Comparison of ENCODE assay signal across 8 mouse cellular contexts in the genomic region with DNA sequence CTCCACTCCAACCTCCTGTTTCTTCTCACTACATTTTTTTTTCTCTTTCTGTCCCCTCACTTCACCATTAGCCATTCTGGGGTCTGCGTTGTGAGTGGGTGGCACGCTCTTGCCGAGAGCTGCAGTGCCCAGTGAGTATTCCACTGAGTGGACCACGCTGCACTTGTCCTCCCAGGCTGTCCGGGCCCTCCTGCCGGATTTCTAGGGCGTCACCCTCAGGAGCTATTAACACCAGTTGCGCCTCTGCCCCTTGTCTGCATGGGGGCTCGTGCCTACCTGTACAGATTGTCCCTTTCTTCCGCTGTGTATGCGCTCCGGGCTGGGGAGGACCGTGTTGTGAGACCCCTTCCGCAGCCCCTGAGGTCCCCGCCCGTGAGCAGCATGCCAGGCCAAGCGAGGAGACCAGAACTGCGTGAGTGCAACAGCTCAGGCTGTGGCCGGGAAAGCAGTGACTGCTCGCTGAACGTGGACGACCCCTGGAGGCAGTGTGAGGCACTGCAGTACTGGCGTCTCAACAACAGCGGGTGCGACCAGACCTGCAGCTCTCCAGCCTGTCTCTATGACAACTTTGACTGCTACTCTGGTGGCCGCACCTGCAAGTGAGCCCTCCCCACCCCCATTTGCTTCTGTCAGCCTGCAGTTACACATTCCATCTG. TPM values are rescaled to one million over a fixed set of nuclear protein-coding genes. Genes with fewer than 3 reads are reported as not detected.
A peak's percentile ranks its signal among the peaks of the same experiment; 100 is the strongest.
DNase-seq lines count a peak whose midpoint lies in the region; ATAC-seq and TF ChIP-seq lines count a peak whose summit lies in the region.

No protein-coding gene starts in this region.

- H3K27me3 ChIP-seq in hindbrain, postnatal 0 days (ENCODE audit: insufficient read depth, low read length) = no peaks in the 10 kb centered on the region

- no peak overlapping the region for H3K9ac ChIP-seq in hindbrain, postnatal 0 days (replicated peaks; ENCODE audit: low read length)

- H3K27ac ChIP-seq in hindbrain, postnatal 0 days = no peak overlapping the region

- H3K4me1 ChIP-seq in hindbrain, postnatal 0 days (ENCODE audit: insufficient read depth, low read length) = no peaks in the 10 kb centered on the region

- peak; percentile 77 for DNase-seq in T-cell, adult 2 months (ENCODE audit: low spot score)
- DNase-seq in cerebellum, postnatal 36 days = peak; percentile 82
- peak; percentile 60 to 70 for DNase-seq in gastrocnemius, adult 8-10 months (ENCODE audit: low spot score in 2 of 2)
- peak; percentile 85 for DNase-seq in hindbrain, postnatal 0 days (ENCODE audit: low spot score)
- DNase-seq in left cerebral cortex, adult 18-20 months (ENCODE audit: low spot score in 2 of 2) = peak; percentile 85 to 87
- peak; percentile 80 to 87 for DNase-seq in lung, postnatal 4 days
- DNase-seq in right cerebral cortex, postnatal 10 days (ENCODE audit: low spot score in 2 of 2) = peak; percentile 77 to 83
- DNase-seq in urinary bladder, postnatal 14 days (ENCODE audit: low spot score) = peak; percentile 87

- peak; percentile 85 for ATAC-seq in hindbrain, postnatal 0 days

- H3K36me3 ChIP-seq in hindbrain, postnatal 0 days (ENCODE audit: insufficient read depth, low read length) = no peaks in the 10 kb centered on the region

- peak; percentile 93 for TF ChIP-seq CTCF in hindbrain, postnatal 0 days (IDR thresholded peaks at IDR 0.05; ENCODE audit: low read depth)

- H3K4me3 ChIP-seq in hindbrain, postnatal 0 days (ENCODE audit: low read length) = no peak overlapping the region

- peak overlapping the region; percentile 47 for H3K4me2 ChIP-seq in hindbrain, postnatal 0 days (ENCODE audit: low read depth, low read length)

- WGBS in hindbrain, postnatal 0 days = 12% methylated on average over 25 of the region's 26 CpGs

- no peaks in the 10 kb centered on the region for H3K9me3 ChIP-seq in hindbrain, postnatal 0 days (ENCODE audit: low read length)

RNA-seq across cellular contexts. Expression of a gene that starts 22.8 kb away (rescaled TPM):
- total RNA-seq in gastrocnemius, adult 8-10 months (2022) = 1 to 10 TPM; 5.0 to 6.9 (median 6.3) TPM
- total RNA-seq in hindbrain, postnatal 0 days (2014; rRNA removed) = 63.1 and 70.7 TPM in 2 replicates
- polyA plus RNA-seq in hindbrain, postnatal 0 days (2015; fragmentation: Nextera tagmentation; extraction: Ambion mirVana) = 42.8 and 45.8 TPM in 2 replicates
- 100 to 1,000 TPM; 124 to 128 TPM for total RNA-seq in left cerebral cortex, adult 18-20 months (2021)

RNA-seq across cellular contexts. Expression of a gene that starts 29.7 kb away (rescaled TPM):
- total RNA-seq in gastrocnemius, adult 8-10 months (2022) = not detected
- not detected in 2 replicates for total RNA-seq in hindbrain, postnatal 0 days (2014; rRNA removed)
- polyA plus RNA-seq in hindbrain, postnatal 0 days (2015; fragmentation: Nextera tagmentation; extraction: Ambion mirVana) = not detected in 2 replicates
- total RNA-seq in left cerebral cortex, adult 18-20 months (2021) = not detected
